Comparison of ENCODE assay signal across 8 mouse cellular contexts in genomic region chr17:46327413-46327905, GRCm38 (mm10). TPM values are rescaled to one million over a fixed set of nuclear protein-coding genes. Genes with fewer than 3 reads are reported as not detected.
A peak's percentile ranks its signal among the peaks of the same experiment; 100 is the strongest.
DNase-seq lines count a peak whose midpoint lies in the region; ATAC-seq and TF ChIP-seq lines count a peak whose summit lies in the region.

No protein-coding gene starts in this region.

- no peak for ATAC-seq in erythroblast, adult 5-6 weeks (replicated peaks; ENCODE audit: low FRiP score, poor library complexity, severe bottlenecking)
- ATAC-seq in limb, embryonic 14.5 days (ENCODE audit: low FRiP score, low read depth) = no peak; the same call in 1 of the 2 replicates

- H3K4me3 ChIP-seq in erythroblast, embryonic 14.5 days (replicated peaks) = peak overlapping the region; percentile 88
- H3K4me3 ChIP-seq in spleen, adult 2 months (ENCODE audit: extremely low read depth, insufficient read depth, insufficient read length) = peak overlapping the region; percentile 81
- H3K4me3 ChIP-seq in limb, embryonic 14.5 days (replicated peaks; ENCODE audit: low read length) = peak overlapping the region; percentile 71

- peaks cover 41% of the 10 kb centered on the region for H3K4me1 ChIP-seq in erythroblast, embryonic 14.5 days (ENCODE audit: control insufficient read depth)
- H3K4me1 ChIP-seq in spleen, adult 2 months (ENCODE audit: control insufficient read depth, insufficient read depth, insufficient read length) = no peaks in the 10 kb centered on the region
- H3K4me1 ChIP-seq in limb, embryonic 14.5 days (ENCODE audit: control insufficient read depth, insufficient read depth, low read length) = peaks cover 7% of the 10 kb centered on the region

- H3K4me2 ChIP-seq in limb, embryonic 14.5 days (replicated peaks; ENCODE audit: low read depth, low read length, severe bottlenecking) = peak overlapping the region; percentile 86

- H3K9ac ChIP-seq in limb, embryonic 14.5 days (ENCODE audit: low read depth, low read length, severe bottlenecking) = peak overlapping the region; percentile 75

- TF ChIP-seq POLR2A in spleen, adult 2 months (IDR thresholded peaks at IDR 0.05; ENCODE audit: low read depth, low read length) = no peak
- no peak for TF ChIP-seq POLR2A in limb, embryonic 14.5 days (IDR thresholded peaks at IDR 0.05; ENCODE audit: borderline replicate concordance, extremely low read depth, insufficient read depth, insufficient read length)

- peaks cover 10% of the 10 kb centered on the region for H3K36me3 ChIP-seq in erythroblast, embryonic 14.5 days (ENCODE audit: control insufficient read depth)
- no peaks in the 10 kb centered on the region for H3K36me3 ChIP-seq in spleen, adult 2 months (ENCODE audit: control insufficient read depth, insufficient read depth, low read length)
- H3K36me3 ChIP-seq in limb, embryonic 14.5 days (ENCODE audit: control insufficient read depth, insufficient read depth, low read length) = peaks cover 4% of the 10 kb centered on the region; the same call in 1 of the 2 replicates

- no peaks in the 10 kb centered on the region for H3K9me3 ChIP-seq in erythroblast, embryonic 14.5 days (ENCODE audit: control insufficient read depth, low read length)
- H3K9me3 ChIP-seq in limb, embryonic 14.5 days (ENCODE audit: control insufficient read depth, low read length) = no peaks in the 10 kb centered on the region

- H3K27ac ChIP-seq in spleen, adult 2 months (ENCODE audit: insufficient read depth, low read length) = peak overlapping the region; percentile 69
- H3K27ac ChIP-seq in limb, embryonic 14.5 days (replicated peaks; ENCODE audit: low read depth, low read length) = peak overlapping the region; percentile 81

- no peak for DNase-seq in spleen, adult 2 months (ENCODE audit: low read depth in 1 of 2, low spot score in 2 of 2)
- no peak for DNase-seq in spleen, postnatal 4 days (ENCODE audit: low spot score in 2 of 2)
- DNase-seq in limb, embryonic 14.5 days (ENCODE audit: low spot score) = no peak
- no peak for DNase-seq in T-cell, adult 2 months (ENCODE audit: low spot score)
- no peak for DNase-seq in testis, postnatal 14 days (ENCODE audit: low spot score)
- no peak for DNase-seq in layer of hippocampus, adult 8-10 months (ENCODE audit: low spot score in 2 of 2)

- WGBS in spleen, adult 2 months = 8% methylated on average over 27 of the region's 27 CpGs
- 3% methylated on average over 27 of the region's 27 CpGs for WGBS in limb, embryonic 14.5 days

- no peak for TF ChIP-seq CTCF in spleen, adult 2 months (IDR thresholded peaks at IDR 0.05; ENCODE audit: extremely low read depth, insufficient read depth, insufficient read length, insufficient replicate concordance)

- H3K27me3 ChIP-seq in erythroblast, embryonic 14.5 days (ENCODE audit: control insufficient read depth) = no peaks in the 10 kb centered on the region
- no peaks in the 10 kb centered on the region for H3K27me3 ChIP-seq in spleen, adult 2 months (ENCODE audit: control insufficient read depth, insufficient read depth, low read length)
- H3K27me3 ChIP-seq in limb, embryonic 14.5 days (ENCODE audit: control insufficient read depth, insufficient read depth, low read length) = no peaks in the 10 kb centered on the region

RNA-seq across cellular contexts. Expression of gene Abcc10, which starts 0.7 kb away (rescaled TPM):
- 0.17 and 0.34 TPM in 2 replicates for polyA plus RNA-seq in erythroblast, embryonic 14.5 days (2012)
- 0.84 and 2.5 TPM in 2 replicates for total RNA-seq in erythroblast, adult 5-6 weeks (2015; ENCODE audit: low replicate concordance)
- 0.51 and 1.1 TPM in 2 replicates for total RNA-seq in erythroblast, adult 5-6 weeks (2017; ENCODE audit: low replicate concordance)
- polyA plus RNA-seq in spleen, adult 2 months (2012; rRNA removed) = 15.4 and 23.3 TPM in 2 replicates
- polyA plus RNA-seq in limb, embryonic 14.5 days (2012; rRNA removed) = 15.5 and 20.9 TPM in 2 replicates
- polyA plus RNA-seq in limb, embryonic 14.5 days (2014; fragmentation: Nextera tagmentation; extraction: Ambion mirVana) = 5.8 and 7.3 TPM in 2 replicates
- total RNA-seq in layer of hippocampus, adult 8-10 months (2022) = 10 to 100 TPM in 2 of 4 experiments, 1 to 10 TPM in 2; 9.8 to 12.0 (median 10.0) TPM

RNA-seq across cellular contexts. Expression of gene Dlk2, which starts 30.2 kb away (rescaled TPM):
- not detected in 2 replicates for polyA plus RNA-seq in erythroblast, embryonic 14.5 days (2012)
- total RNA-seq in erythroblast, adult 5-6 weeks (2015; ENCODE audit: low replicate concordance) = not detected in 2 replicates
- total RNA-seq in erythroblast, adult 5-6 weeks (2017; ENCODE audit: low replicate concordance) = not detected in 2 replicates
- polyA plus RNA-seq in spleen, adult 2 months (2012; rRNA removed) = 0.46 and 0.50 TPM in 2 replicates
- polyA plus RNA-seq in limb, embryonic 14.5 days (2012; rRNA removed) = 20.8 and 24.2 TPM in 2 replicates
- polyA plus RNA-seq in limb, embryonic 14.5 days (2014; fragmentation: Nextera tagmentation; extraction: Ambion mirVana) = 10.1 and 10.3 TPM in 2 replicates
- total RNA-seq in layer of hippocampus, adult 8-10 months (2022) = 10 to 100 TPM; 41.3 to 51.6 (median 41.8) TPM

RNA-seq across cellular contexts. Expression of gene Tjap1, which starts 44.6 kb away (rescaled TPM):
- 11.2 and 12.7 TPM in 2 replicates for polyA plus RNA-seq in erythroblast, embryonic 14.5 days (2012)
- 4.0 and 23.1 TPM in 2 replicates for total RNA-seq in erythroblast, adult 5-6 weeks (2015; ENCODE audit: low replicate concordance)
- 12.3 and 28.2 TPM in 2 replicates for total RNA-seq in erythroblast, adult 5-6 weeks (2017; ENCODE audit: low replicate concordance)
- 28.8 and 40.4 TPM in 2 replicates for polyA plus RNA-seq in spleen, adult 2 months (2012; rRNA removed)
- 117 and 140 TPM in 2 replicates for polyA plus RNA-seq in limb, embryonic 14.5 days (2012; rRNA removed)
- 50.6 and 64.7 TPM in 2 replicates for polyA plus RNA-seq in limb, embryonic 14.5 days (2014; fragmentation: Nextera tagmentation; extraction: Ambion mirVana)
- 10 to 100 TPM; 38.3 to 60.4 (median 48.0) TPM for total RNA-seq in layer of hippocampus, adult 8-10 months (2022)

RNA-seq across cellular contexts. Expression of gene Zfp318, which starts 56.1 kb away (rescaled TPM):
- polyA plus RNA-seq in erythroblast, embryonic 14.5 days (2012) = 0.05 and 0.13 TPM in 2 replicates
- total RNA-seq in erythroblast, adult 5-6 weeks (2015; ENCODE audit: low replicate concordance) = 3.6 and 5.6 TPM in 2 replicates
- total RNA-seq in erythroblast, adult 5-6 weeks (2017; ENCODE audit: low replicate concordance) = 3.9 and 4.7 TPM in 2 replicates
- 37.6 and 55.4 TPM in 2 replicates for polyA plus RNA-seq in spleen, adult 2 months (2012; rRNA removed)
- polyA plus RNA-seq in limb, embryonic 14.5 days (2012; rRNA removed) = 23.0 and 23.7 TPM in 2 replicates
- 18.4 and 22.7 TPM in 2 replicates for polyA plus RNA-seq in limb, embryonic 14.5 days (2014; fragmentation: Nextera tagmentation; extraction: Ambion mirVana)
- total RNA-seq in layer of hippocampus, adult 8-10 months (2022) = 10 to 100 TPM; 58.6 to 65.2 (median 62.2) TPM
